8 mouse cellular contexts compared by ENCODE assay signal in the genomic region with DNA sequence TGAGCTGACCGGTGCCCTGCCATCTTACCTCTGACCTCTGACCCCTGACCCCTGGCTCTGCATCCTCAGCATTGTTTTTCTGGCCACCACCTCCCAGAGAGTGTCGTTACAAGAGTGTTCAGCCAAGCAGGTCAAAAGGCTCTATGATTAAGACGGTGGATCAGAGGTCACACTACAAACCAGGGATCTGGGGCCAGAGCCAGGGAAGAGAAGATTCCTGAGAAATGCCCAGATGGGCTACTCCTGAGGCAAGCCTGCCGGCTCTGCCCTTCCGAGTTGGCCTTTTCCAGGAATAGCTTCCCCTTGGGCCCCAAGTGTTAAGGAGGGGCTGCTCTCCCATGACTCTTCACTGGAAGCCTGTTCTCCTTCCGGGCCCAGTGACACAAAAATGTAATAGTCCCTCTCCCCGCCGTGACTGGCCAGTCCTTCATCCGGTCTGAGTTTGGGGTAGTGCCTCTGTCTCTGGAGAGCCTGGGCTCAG. TPM values are rescaled to one million over a fixed set of nuclear protein-coding genes. Genes with fewer than 3 reads are reported as not detected.
DNase-seq lines count a peak whose midpoint lies in the region; ATAC-seq and TF ChIP-seq lines count a peak whose summit lies in the region.

No protein-coding gene starts in this region.

- no peaks in the 10 kb centered on the region for H3K79me2 ChIP-seq in heart, adult 2 months (replicated peaks; ENCODE audit: control insufficient read depth, insufficient read depth, low read length)

- peak; percentile 66 for DNase-seq in NIH3T3 (ENCODE audit: low read depth)
- peak; percentile 86 for DNase-seq in brain, adult 2 months (ENCODE audit: low read depth, low spot score)
- peak; percentile 65 to 73 for DNase-seq in heart, adult 2 months
- no peak for DNase-seq in thymus, adult 2 months
- no peak for DNase-seq in frontal cortex, postnatal 25 days (ENCODE audit: low spot score in 2 of 2)
- DNase-seq in left cerebral cortex, adult 18-20 months (ENCODE audit: low spot score in 2 of 2), result no peak

- peak overlapping the region; percentile 21 for H3K4me3 ChIP-seq in heart, adult 2 months
- peak overlapping the region; percentile 50; the same call in 1 of the 2 replicates for H3K4me3 ChIP-seq in kidney, embryonic 16.5 days (ENCODE audit: low read length)
- no peak overlapping the region for H3K4me3 ChIP-seq in thymus, adult 2 months (ENCODE audit: control insufficient read depth, insufficient read depth, low read length)
- H3K4me3 ChIP-seq in forebrain, embryonic 15.5 days, result no peak overlapping the region

- peak; percentile 47; the same call in 1 of the 2 replicates for ATAC-seq in kidney, embryonic 16.5 days (ENCODE audit: low FRiP score, low TSS enrichment)
- no peak for ATAC-seq in forebrain, embryonic 15.5 days (replicated peaks)

- peak; percentile 45; the same call in 1 of the 2 replicates for TF ChIP-seq POLR2A in heart, adult 2 months (IDR thresholded peaks at IDR 0.05; ENCODE audit: insufficient read depth, low read depth, low read length)
- TF ChIP-seq POLR2A in thymus, adult 2 months (IDR thresholded peaks at IDR 0.05; ENCODE audit: control insufficient read depth, extremely low read depth, insufficient read depth, low read length, poor library complexity), result no peak

- H3K27ac ChIP-seq in heart, adult 2 months, result peak overlapping the region; percentile 75
- H3K27ac ChIP-seq in kidney, embryonic 16.5 days (ENCODE audit: low read length), result peak overlapping the region; percentile 83
- H3K27ac ChIP-seq in thymus, adult 2 months (ENCODE audit: control insufficient read depth, insufficient read depth, low read length), result no peak overlapping the region
- H3K27ac ChIP-seq in forebrain, embryonic 15.5 days (replicated peaks), result no peak overlapping the region

- H3K4me1 ChIP-seq in heart, adult 2 months (ENCODE audit: control insufficient read depth, insufficient read depth, low read length), result peaks cover 6% of the 10 kb centered on the region
- H3K4me1 ChIP-seq in kidney, embryonic 16.5 days (ENCODE audit: insufficient read depth, low read length), result peaks cover 34% of the 10 kb centered on the region
- no peaks in the 10 kb centered on the region for H3K4me1 ChIP-seq in thymus, adult 2 months (replicated peaks; ENCODE audit: control insufficient read depth, insufficient read depth, low read length)
- peaks cover 15% of the 10 kb centered on the region for H3K4me1 ChIP-seq in forebrain, embryonic 15.5 days

- H3K9me3 ChIP-seq in kidney, embryonic 16.5 days (ENCODE audit: low read length), result no peaks in the 10 kb centered on the region
- H3K9me3 ChIP-seq in forebrain, embryonic 15.5 days, result no peaks in the 10 kb centered on the region

- H3K9ac ChIP-seq in heart, adult 2 months (ENCODE audit: low read depth, low read length), result no peak overlapping the region
- H3K9ac ChIP-seq in kidney, embryonic 16.5 days (replicated peaks; ENCODE audit: low read length), result peak overlapping the region; percentile 32
- no peak overlapping the region for H3K9ac ChIP-seq in forebrain, embryonic 15.5 days (replicated peaks)

- H3K4me2 ChIP-seq in kidney, embryonic 16.5 days (replicated peaks; ENCODE audit: low read depth, low read length), result peak overlapping the region; percentile 69
- H3K4me2 ChIP-seq in forebrain, embryonic 15.5 days (replicated peaks), result no peak overlapping the region

- TF ChIP-seq CTCF in heart, adult 2 months (IDR thresholded peaks at IDR 0.05), result no peak
- TF ChIP-seq CTCF in thymus, adult 2 months (IDR thresholded peaks at IDR 0.05; ENCODE audit: borderline replicate concordance, control insufficient read depth, extremely low read depth, insufficient read depth, low read length, poor library complexity), result no peak

- WGBS in heart, adult 2 months, result 4% methylated on average over 9 of the region's 9 CpGs
- 4% methylated on average over 9 of the region's 9 CpGs for WGBS in kidney, embryonic 16.5 days
- 12% methylated on average over 9 of the region's 9 CpGs for WGBS in thymus, adult 2 months
- 5% methylated on average over 9 of the region's 9 CpGs for WGBS in forebrain, embryonic 15.5 days

- peak; percentile 54 for TF ChIP-seq EP300 in heart, adult 2 months (IDR thresholded peaks at IDR 0.05; ENCODE audit: insufficient read depth, low read depth, low read length)

- no peaks in the 10 kb centered on the region for H3K36me3 ChIP-seq in heart, adult 2 months (ENCODE audit: control insufficient read depth, insufficient read depth, low read length)
- no peaks in the 10 kb centered on the region for H3K36me3 ChIP-seq in kidney, embryonic 16.5 days (ENCODE audit: insufficient read depth, low read length)
- no peaks in the 10 kb centered on the region for H3K36me3 ChIP-seq in thymus, adult 2 months (ENCODE audit: control insufficient read depth, insufficient read depth, low read length)
- no peaks in the 10 kb centered on the region for H3K36me3 ChIP-seq in forebrain, embryonic 15.5 days

- H3K27me3 ChIP-seq in heart, adult 2 months (ENCODE audit: control insufficient read depth, insufficient read depth, low read length), result no peaks in the 10 kb centered on the region
- H3K27me3 ChIP-seq in kidney, embryonic 16.5 days (ENCODE audit: insufficient read depth, low read length), result peaks cover 32% of the 10 kb centered on the region
- peaks cover 18% of the 10 kb centered on the region for H3K27me3 ChIP-seq in thymus, adult 2 months (ENCODE audit: control insufficient read depth, insufficient read depth, low read length)
- peaks cover 44% of the 10 kb centered on the region for H3K27me3 ChIP-seq in forebrain, embryonic 15.5 days

- intact Hi-C loops in heart, adult 2 months (cut with DNase I), result loop anchor here (1.0 to 2.0 kb wide), 2 partner anchors 10 to 15 kb away; no protein-coding TSS in a partner anchor

RNA-seq across cellular contexts. Expression of a gene that starts 2.2 kb away (rescaled TPM):
- 10 to 100 TPM; 29.3 to 40.9 TPM for total RNA-seq in heart, adult 2 months (2021)
- polyA plus RNA-seq in heart, adult 2 months (2012; rRNA removed), result 23.0 and 40.2 TPM in 2 replicates
- 86.5 and 95.7 TPM in 2 replicates for polyA plus RNA-seq in kidney, embryonic 16.5 days (2015; fragmentation: Nextera tagmentation; extraction: Ambion mirVana)
- polyA plus RNA-seq in thymus, adult 2 months (2012; rRNA removed), result 3.3 and 3.7 TPM in 2 replicates
- polyA plus RNA-seq in forebrain, embryonic 15.5 days (2015; fragmentation: Nextera tagmentation; extraction: Ambion mirVana), result 1.9 and 2.7 TPM in 2 replicates
- total RNA-seq in left cerebral cortex, adult 18-20 months (2021), result 10 to 100 TPM; 58.5 to 66.3 TPM

RNA-seq across cellular contexts. Expression of a gene that starts 43.6 kb away (rescaled TPM):
- 10 to 100 TPM in 1 of 2 experiments, 1 to 10 TPM in 1; 8.7 to 11.6 TPM for total RNA-seq in heart, adult 2 months (2021)
- 8.8 and 13.0 TPM in 2 replicates for polyA plus RNA-seq in heart, adult 2 months (2012; rRNA removed)
- polyA plus RNA-seq in kidney, embryonic 16.5 days (2015; fragmentation: Nextera tagmentation; extraction: Ambion mirVana), result 57.6 and 61.6 TPM in 2 replicates
- polyA plus RNA-seq in thymus, adult 2 months (2012; rRNA removed), result 15.4 and 17.4 TPM in 2 replicates
- 61.7 and 67.8 TPM in 2 replicates for polyA plus RNA-seq in forebrain, embryonic 15.5 days (2015; fragmentation: Nextera tagmentation; extraction: Ambion mirVana)
- 10 to 100 TPM; 32.0 to 32.8 TPM for total RNA-seq in left cerebral cortex, adult 18-20 months (2021)

Comparison
In these comparisons a context has a peak if more than half of its experiments do, and no peak if none do; other contexts are left out.
1. DNase-seq: peak in NIH3T3 (single experiment), brain, adult 2 months (single experiment) and heart, adult 2 months (2 of 2); none in thymus, adult 2 months (single experiment), frontal cortex, postnatal 25 days (0 of 2) and left cerebral cortex, adult 18-20 months (0 of 2).
2. H3K27ac ChIP-seq: peak in heart, adult 2 months (single experiment) and kidney, embryonic 16.5 days (single experiment); none in thymus, adult 2 months (single experiment) and forebrain, embryonic 15.5 days (single experiment).
3. H3K4me3 ChIP-seq: peak in heart, adult 2 months (single experiment) and kidney, embryonic 16.5 days (single experiment); none in thymus, adult 2 months (single experiment) and forebrain, embryonic 15.5 days (single experiment).